Mouse (Mus musculus): ENCODE measurements around the gene Slc17a9.

DNA sequence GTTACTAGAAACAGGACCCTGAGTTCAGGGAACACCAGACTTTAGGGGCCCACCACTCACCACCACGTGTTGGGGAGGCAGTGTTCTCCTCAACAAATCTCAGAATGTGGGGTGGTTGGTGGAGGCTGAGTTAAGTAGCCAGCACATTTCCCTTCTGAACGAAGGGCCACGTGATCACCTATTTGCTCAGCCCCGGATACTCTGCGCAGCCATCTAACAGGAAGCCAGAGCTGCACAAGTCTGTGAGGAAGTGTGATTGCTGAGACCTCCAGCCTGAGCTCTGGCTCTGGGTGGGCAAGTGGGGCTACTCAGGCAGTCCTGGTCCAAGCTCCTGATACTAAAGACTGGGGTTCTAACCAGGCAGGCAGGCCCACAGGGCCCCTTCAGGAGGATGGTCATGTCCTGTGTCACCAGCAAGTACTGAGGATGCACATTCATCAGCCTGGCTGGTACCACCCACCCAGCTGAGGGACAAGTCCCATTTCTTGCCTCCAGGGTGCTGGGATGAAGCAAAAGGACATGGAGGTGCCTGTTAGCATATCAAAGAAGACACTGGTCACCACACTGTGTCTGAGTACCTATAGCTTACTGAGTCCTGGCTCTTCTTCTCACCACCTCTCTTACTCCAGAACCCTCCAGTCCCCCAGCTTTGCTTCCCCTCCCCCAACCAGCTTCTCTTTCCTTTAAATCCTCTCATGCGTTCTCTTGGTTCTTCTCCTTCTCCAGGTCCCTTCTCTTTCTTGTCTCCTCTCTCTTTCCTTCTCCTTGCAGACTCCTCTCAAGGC is 1.8 kb downstream of the Slc17a9 start:
- TF ChIP-seq GATA1 (IDR thresholded peaks at IDR 0.05; ENCODE audit: low read length) (no peak), TAL1 (IDR thresholded peaks at IDR 0.05; ENCODE audit: low read length) (no peak)
